Mouse (Mus musculus): ENCODE results near the gene Stxbp6.

- no peak for TF ChIP-seq GATA1 (IDR thresholded peaks at IDR 0.05; ENCODE audit: low read length)
- no peak for TF ChIP-seq TAL1 (IDR thresholded peaks at IDR 0.05; ENCODE audit: low read length)
Observed at GRCm38 (mm10) chr12:44939106-44939505, 135.4 kb downstream of the Stxbp6 start.

Data from erythroblast, embryonic 14.5 days (primary cell).